Mouse (Mus musculus) limb, embryonic 12.5 days (tissue): ENCODE measurements around the gene Cask. TPM values are rescaled to one million over a fixed set of nuclear protein-coding genes. Genes with fewer than 3 reads are reported as not detected.
A peak's percentile ranks its signal among the peaks of the same experiment; 100 is the strongest.

ENCODE experiments used
- ATAC-seq: fragments of 200-750 bp; cut with Nextera tagmentation; 2 replicates; pipeline ENCODE4 v1.8.0; 2017; ENCODE audit warnings: low read depth, moderate TSS enrichment; ENCODE audit not compliant: insufficient number of reproducible peaks, insufficient read depth, low FRiP score, low TSS enrichment
- H3K27ac ChIP-seq: fragments of 300-500 bp; sonication (generic); 2 replicates; pipeline ENCODE4 v1.5.1; 2016; ENCODE audit warnings: mild to moderate bottlenecking, moderate library complexity
- H3K27me3 ChIP-seq: fragments of 300-500 bp; sonication (generic); 2 replicates; pipeline ENCODE4 v1.6.1; 2016; ENCODE audit warnings: mild to moderate bottlenecking, moderate library complexity
- H3K36me3 ChIP-seq: fragments of 300-500 bp; sonication (generic); 2 replicates; pipeline ENCODE4 v1.6.1; 2016; ENCODE audit warnings: mild to moderate bottlenecking, moderate library complexity
- H3K4me1 ChIP-seq: fragments of 300-500 bp; sonication (generic); replicated peaks from 2 replicates; pipeline ENCODE4 v1.6.1; 2016
- H3K4me2 ChIP-seq: fragments of 300-500 bp; sonication (generic); 2 replicates; pipeline ENCODE4 v1.6.1; 2016; ENCODE audit warnings: mild to moderate bottlenecking, moderate library complexity
- H3K4me3 ChIP-seq: fragments of 300-500 bp; sonication (generic); replicated peaks from 2 replicates; pipeline ENCODE4 v1.5.1; 2016; ENCODE audit warnings: mild to moderate bottlenecking
- H3K9ac ChIP-seq: fragments of 300-500 bp; sonication (generic); replicated peaks from 2 replicates; pipeline ENCODE4 v1.6.1; 2016; ENCODE audit warnings: mild to moderate bottlenecking, moderate library complexity
- H3K9me3 ChIP-seq: fragments of 300-500 bp; sonication (generic); 2 replicates; pipeline ENCODE4 v1.6.1; 2016; ENCODE audit warnings: mild to moderate bottlenecking, moderate library complexity
- WGBS: fragments of 180-500 bp; shearing (Covaris S2); methylation state at CpG from one replicate; pipeline ENCODE4 v1.1.7; 2016; 5-methylcytosine and 5-hydroxymethylcytosine counted together
- polyA plus RNA-seq: library from polyadenylated mRNA; unstranded; fragments of >200 nt; fragmentation: Nextera tagmentation; extraction: Ambion mirVana; gene quantifications from 2 replicates; pipeline ENCODE4 v1.2.1, GENCODE M21; 2016

Cask gene
- polyA plus RNA-seq, 1 experiment from 2014 or later = 14.1 TPM

DNA sequence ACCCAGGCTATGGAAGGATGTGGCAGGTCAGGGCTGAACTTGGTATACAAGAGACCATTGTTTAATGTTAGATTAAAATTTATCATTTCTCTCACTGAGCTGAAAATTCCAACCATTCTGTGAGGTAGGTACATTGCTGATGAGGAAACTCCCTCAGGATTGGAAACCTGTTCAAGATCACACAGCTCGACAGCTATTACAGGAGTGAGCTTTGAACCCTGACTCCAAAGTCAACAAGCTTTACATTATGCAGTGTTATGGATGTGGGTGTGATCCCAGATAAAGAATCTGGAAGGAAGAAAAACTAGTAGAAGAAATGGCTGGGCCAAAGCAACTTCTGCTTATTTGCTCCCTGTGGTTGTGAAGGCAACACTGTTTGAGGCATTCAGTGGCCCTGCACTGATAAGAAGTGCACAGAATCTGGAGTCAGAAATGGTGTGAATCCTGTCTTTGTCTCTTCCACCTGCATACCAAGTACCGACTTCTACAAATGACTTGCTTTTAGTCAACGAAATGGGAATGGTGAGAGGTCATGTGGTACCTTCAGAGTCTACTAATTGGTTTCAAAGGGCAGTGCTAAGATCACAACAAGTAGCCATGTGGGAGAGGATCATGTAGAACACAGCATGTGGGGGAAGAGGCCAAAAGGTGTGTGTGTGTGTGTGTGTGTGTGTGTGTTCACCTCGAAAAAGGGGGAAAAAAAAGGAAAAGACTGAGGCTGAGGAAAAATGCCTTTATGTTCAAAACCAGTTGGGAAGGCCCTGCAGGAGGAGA, 134.2 kb downstream of the Cask start:
- H3K4me3 ChIP-seq = no peak overlapping the region
- 75% methylated on average over 4 of the region's 4 CpGs for WGBS
- no peaks in the 10 kb centered on the region for H3K27me3 ChIP-seq
- H3K27ac ChIP-seq = no peak overlapping the region
- H3K4me2 ChIP-seq = no peak overlapping the region
- no peaks in the 10 kb centered on the region for H3K9me3 ChIP-seq
- H3K9ac ChIP-seq = no peak overlapping the region
- H3K4me1 ChIP-seq = no peaks in the 10 kb centered on the region
- ATAC-seq = no peak
- peaks cover 3% of the 10 kb centered on the region; the same call in 1 of the 2 replicates for H3K36me3 ChIP-seq

DNA sequence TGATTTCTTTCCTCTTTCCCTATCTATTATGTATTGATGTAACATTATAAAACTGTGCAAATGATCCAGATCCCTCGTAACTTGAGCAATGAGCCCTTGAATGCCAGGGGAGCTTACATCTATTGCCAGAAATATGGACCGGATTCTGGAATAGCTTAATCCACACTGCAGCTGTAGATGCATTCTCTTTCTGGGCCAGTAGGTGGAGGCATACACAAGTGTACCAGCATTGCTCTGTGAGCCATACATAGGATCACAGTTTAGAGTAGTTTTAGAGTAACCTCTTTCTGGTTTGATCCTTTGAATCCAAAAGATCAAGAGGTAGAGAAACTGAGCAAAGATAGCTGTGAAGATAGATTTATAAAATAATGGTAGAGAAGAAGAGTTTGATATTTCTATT, 141.0 kb downstream of the Cask start:
- Histone ChIP-seq H3K36me3 (peaks cover 3% of the 10 kb centered on the region; the same call in 1 of the 2 replicates), H3K27ac (no peak overlapping the region), H3K4me3 (no peak overlapping the region), H3K4me1 (no peaks in the 10 kb centered on the region), H3K9me3 (no peaks in the 10 kb centered on the region), H3K9ac (no peak overlapping the region), H3K4me2 (no peak overlapping the region), H3K27me3 (no peaks in the 10 kb centered on the region)
- no peak for ATAC-seq
- 45% methylated on average over 2 of the region's 2 CpGs for WGBS

DNA sequence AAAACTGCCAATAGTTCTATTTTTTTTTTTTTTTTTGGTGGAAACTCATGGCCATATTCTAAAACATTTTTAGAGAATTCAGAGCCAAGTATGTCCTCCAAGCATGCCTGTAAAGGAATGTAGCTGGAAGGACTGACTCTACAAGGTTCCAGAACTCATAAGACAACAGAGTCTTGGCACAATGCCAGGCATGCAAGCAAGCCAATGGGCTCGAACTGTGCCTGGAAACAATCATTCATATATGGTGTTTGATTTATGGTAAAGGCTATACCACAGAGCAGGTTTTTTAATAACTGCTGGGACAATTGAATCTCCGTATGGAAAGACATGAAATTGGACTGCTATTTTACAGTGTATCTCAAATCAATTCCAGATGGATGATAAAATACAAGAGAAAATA, 146.1 kb downstream of the Cask start:
- Histone ChIP-seq H3K27ac (no peak overlapping the region), H3K36me3 (no peaks in the 10 kb centered on the region), H3K4me2 (no peak overlapping the region), H3K4me3 (no peak overlapping the region), H3K4me1 (no peaks in the 10 kb centered on the region), H3K9me3 (no peaks in the 10 kb centered on the region), H3K27me3 (no peaks in the 10 kb centered on the region), H3K9ac (no peak overlapping the region)
- 25% methylated on average over 2 of the region's 2 CpGs for WGBS
- ATAC-seq = peak; percentile 73

DNA sequence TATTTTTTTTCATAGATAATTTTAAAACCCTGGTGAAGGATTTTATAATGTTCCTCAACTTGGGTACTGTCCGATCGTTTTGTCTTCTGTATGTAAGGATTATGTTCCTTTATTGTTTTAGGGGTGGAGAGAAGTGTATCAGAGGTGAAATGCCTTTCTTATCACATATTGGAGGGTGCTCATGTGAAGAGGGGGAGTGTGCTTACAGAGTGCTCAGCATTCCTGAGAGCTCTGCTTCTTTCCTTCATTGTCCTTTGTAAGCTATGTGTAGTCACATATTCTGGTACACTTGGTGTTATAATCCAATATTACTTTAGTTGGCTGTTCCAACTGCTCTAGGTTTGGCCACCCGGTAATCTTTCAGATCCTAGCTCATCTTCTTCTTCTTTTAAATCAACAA, 150.5 kb downstream of the Cask start:
- WGBS = 90% methylated on average over 3 of the region's 3 CpGs

DNA sequence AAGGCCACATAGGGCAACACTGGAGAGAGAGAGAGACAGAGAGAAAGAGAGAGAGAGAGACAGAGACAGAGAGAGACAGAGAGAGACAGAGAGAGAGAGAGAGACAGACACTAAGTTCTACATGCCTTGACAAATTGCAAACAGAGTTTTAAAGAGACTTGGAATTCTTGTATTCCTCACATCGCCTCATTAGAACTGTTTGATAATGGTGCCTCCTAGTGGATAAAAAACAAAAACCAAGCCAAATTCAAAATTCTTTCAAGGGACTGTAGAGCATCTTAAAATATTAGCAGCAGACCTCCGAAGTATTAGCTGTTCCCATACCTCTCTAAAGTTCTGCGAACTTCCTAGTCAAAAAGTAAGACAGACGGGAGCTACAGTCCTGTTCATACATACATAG, 159.3 kb downstream of the Cask start:
- Histone ChIP-seq H3K4me3 (no peak overlapping the region), H3K27ac (no peak overlapping the region), H3K36me3 (no peaks in the 10 kb centered on the region), H3K27me3 (no peaks in the 10 kb centered on the region), H3K9me3 (no peaks in the 10 kb centered on the region), H3K4me2 (no peak overlapping the region), H3K9ac (no peak overlapping the region), H3K4me1 (no peaks in the 10 kb centered on the region)
- 85% methylated on average over 4 of the region's 4 CpGs for WGBS
- no peak for ATAC-seq

More for the DNA sequence above, 150.5 kb downstream of the Cask start:
- Histone ChIP-seq H3K9me3 (no peaks in the 10 kb centered on the region), H3K9ac (no peak overlapping the region), H3K4me1 (no peaks in the 10 kb centered on the region), H3K4me3 (no peak overlapping the region), H3K4me2 (no peak overlapping the region), H3K36me3 (no peaks in the 10 kb centered on the region), H3K27ac (no peak overlapping the region), H3K27me3 (no peaks in the 10 kb centered on the region)
- no peak for ATAC-seq

DNA sequence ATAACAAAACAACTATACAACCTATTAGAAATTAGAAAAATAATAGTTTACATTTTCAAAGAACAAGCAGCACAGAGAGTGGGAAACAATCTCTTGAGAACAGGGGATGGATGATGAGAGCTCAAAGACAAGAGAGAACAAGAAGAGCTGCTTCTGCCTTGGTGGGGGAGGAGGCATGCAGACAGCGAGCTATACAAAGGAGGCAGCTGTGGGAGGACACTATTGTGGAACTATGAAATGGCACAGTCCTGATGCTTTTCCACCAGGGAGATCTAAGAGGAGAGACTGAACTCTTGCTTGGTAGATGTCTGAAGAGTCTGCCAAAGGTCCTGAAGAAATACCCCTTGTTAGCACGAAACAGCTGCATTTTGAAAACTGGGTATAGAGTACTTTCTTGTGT, 162.8 kb downstream of the Cask start:
- Histone ChIP-seq H3K4me1 (no peaks in the 10 kb centered on the region), H3K27ac (no peak overlapping the region), H3K4me2 (no peak overlapping the region), H3K27me3 (no peaks in the 10 kb centered on the region), H3K36me3 (no peaks in the 10 kb centered on the region), H3K9ac (no peak overlapping the region), H3K4me3 (no peak overlapping the region), H3K9me3 (no peaks in the 10 kb centered on the region)
- no peak for ATAC-seq
- WGBS = 89% methylated on average over 2 of the region's 2 CpGs

DNA sequence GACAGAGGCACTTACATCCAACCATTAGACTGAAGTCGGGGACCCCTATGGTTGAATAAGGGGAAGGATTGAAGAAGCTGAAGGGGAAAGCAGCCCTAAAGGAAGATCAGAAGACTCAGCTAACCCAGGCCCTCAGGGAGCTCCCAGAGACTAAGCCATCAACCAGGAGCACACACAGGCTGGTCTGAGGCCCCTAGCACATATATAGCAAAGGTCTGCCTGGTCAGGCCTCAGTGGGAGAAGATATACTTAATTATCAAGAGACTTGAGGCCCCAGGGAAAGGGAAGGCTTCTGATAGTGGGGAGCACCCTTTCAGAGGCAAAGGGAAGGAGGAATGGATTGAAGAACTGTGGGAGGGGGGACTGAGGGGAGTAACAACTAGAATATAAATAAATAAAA, 164.6 kb downstream of the Cask start:
- ATAC-seq = no peak
- Histone ChIP-seq H3K36me3 (no peaks in the 10 kb centered on the region), H3K9me3 (no peaks in the 10 kb centered on the region), H3K9ac (no peak overlapping the region), H3K4me3 (no peak overlapping the region), H3K4me2 (no peak overlapping the region), H3K27ac (no peak overlapping the region), H3K27me3 (no peaks in the 10 kb centered on the region), H3K4me1 (no peaks in the 10 kb centered on the region)
- WGBS = 84% methylated on average over 1 of the region's 1 CpGs

DNA sequence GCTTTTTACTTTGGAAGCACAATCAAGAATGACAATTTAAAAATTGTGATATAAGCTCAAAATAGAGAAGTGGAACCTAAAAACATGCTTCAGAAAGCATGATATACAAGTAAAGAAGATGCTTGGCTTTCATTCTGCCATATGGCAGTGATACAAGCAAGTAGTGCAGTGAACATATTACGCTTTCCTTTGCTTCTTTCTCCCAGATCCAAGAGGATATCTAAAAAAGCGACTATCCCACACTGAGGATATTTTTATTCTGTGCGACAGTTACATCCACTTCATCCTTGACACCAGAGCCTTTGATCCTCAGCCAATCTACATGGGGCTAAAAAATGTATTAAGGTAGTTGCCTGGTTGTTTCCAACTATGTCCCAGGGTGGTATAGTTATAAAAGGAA, 169.4 kb downstream of the Cask start:
- ATAC-seq = no peak
- 90% methylated on average over 3 of the region's 3 CpGs for WGBS
- H3K4me3 ChIP-seq = no peak overlapping the region
- no peaks in the 10 kb centered on the region for H3K9me3 ChIP-seq
- H3K9ac ChIP-seq = no peak overlapping the region
- H3K27me3 ChIP-seq = no peaks in the 10 kb centered on the region
- no peaks in the 10 kb centered on the region for H3K36me3 ChIP-seq
- no peaks in the 10 kb centered on the region for H3K4me1 ChIP-seq
- H3K4me2 ChIP-seq = no peak overlapping the region
- no peak overlapping the region for H3K27ac ChIP-seq

DNA sequence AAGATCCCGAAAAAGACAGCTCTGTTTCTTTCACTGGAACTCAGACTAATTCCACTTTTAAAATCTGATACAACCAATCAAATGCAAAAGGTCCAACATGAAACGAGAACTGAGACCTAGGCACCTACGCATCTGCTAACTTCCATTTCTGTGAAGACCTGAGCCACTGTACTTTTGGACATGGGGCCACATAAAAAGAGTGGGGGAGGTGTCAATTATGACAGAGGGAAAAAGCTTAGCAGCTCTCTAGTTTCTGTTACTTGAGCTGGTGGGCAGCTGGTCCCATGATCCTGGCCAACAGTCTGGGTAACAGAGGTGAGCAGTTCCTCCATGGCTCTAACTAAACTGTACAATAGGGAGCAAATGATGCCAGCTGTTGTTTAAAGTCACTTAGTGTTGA, 178.2 kb downstream of the Cask start:
- H3K27ac ChIP-seq = no peak overlapping the region
- H3K4me3 ChIP-seq = no peak overlapping the region
- no peaks in the 10 kb centered on the region for H3K4me1 ChIP-seq
- WGBS = 91% methylated on average over 3 of the region's 3 CpGs
- ATAC-seq = no peak
- no peaks in the 10 kb centered on the region for H3K36me3 ChIP-seq
- H3K9ac ChIP-seq = no peak overlapping the region
- no peak overlapping the region for H3K4me2 ChIP-seq
- H3K27me3 ChIP-seq = no peaks in the 10 kb centered on the region
- H3K9me3 ChIP-seq = no peaks in the 10 kb centered on the region

DNA sequence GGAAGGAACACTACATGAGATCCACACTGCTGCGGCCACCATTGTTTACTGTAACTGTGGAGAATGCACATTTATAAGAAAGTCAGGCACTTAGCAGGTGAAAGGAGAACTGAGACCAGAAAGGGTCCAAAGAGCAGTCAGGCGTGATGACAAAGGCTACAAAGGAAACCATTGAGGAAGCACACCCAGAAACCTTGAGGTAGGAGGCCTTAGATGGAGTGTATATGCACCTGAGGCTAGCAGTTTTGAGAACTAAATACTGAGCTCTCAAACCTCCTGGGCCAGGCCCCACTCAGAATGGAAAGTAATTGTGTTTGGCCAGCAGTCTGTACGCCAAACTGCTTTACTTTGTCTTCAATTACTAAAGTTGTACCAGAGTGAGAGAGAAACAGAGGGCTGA, 180.8 kb downstream of the Cask start:
- Histone ChIP-seq H3K27ac (no peak overlapping the region), H3K9ac (no peak overlapping the region), H3K4me2 (no peak overlapping the region), H3K27me3 (no peaks in the 10 kb centered on the region), H3K36me3 (no peaks in the 10 kb centered on the region), H3K9me3 (no peaks in the 10 kb centered on the region), H3K4me1 (no peaks in the 10 kb centered on the region), H3K4me3 (no peak overlapping the region)
- 79% methylated on average over 3 of the region's 3 CpGs for WGBS
- no peak for ATAC-seq

DNA sequence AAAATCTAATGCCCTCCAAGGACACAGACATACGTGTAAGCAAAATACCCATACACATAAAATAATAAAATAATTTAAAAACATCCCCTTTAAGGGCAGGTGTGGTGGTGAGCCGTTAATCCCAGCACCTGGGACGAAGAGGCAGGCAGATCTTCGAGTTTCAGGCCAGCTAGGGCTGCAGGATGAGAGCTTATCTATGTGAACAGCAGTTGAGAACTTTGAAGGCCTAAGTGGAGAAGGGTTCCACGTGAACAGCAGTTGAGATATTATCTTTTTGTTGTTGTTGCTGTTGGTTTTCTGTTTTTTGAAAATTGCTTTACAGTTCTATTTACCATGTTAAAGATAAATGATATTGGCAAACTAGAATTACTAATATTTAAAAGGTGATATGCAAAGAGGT, 182.3 kb downstream of the Cask start:
- WGBS = 80% methylated on average over 5 of the region's 5 CpGs
- Histone ChIP-seq H3K36me3 (no peaks in the 10 kb centered on the region), H3K27ac (no peak overlapping the region), H3K27me3 (no peaks in the 10 kb centered on the region), H3K4me2 (no peak overlapping the region), H3K4me1 (no peaks in the 10 kb centered on the region), H3K4me3 (no peak overlapping the region), H3K9me3 (no peaks in the 10 kb centered on the region), H3K9ac (no peak overlapping the region)
- no peak for ATAC-seq

DNA sequence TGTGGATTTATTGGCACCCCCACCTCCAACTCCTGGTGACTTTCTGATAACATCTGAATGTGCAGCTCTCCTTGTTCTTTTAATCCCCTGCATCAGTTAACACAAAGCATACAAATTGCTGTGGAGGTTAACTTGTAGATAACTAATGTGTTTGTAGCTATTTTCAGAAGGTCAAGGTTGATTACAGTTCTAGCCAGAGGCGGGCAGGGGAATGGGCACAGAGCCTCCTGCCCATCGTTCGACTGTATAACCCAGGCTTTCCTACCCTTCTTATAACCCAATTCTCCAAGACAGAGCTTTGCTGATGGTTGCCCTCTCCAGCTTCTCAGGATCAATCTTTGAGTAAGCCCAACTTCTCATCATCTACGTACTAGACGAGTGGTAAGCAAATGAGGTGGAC, 190.1 kb downstream of the Cask start, which contains the start of gene Gpr82:
TSS of gene Gpr82 (plus strand) at position 301 of the 400 bp plus-strand sequence.
- no peak within 1 kb of the TSS for H3K27ac ChIP-seq

More for the DNA sequence above, 190.1 kb downstream of the Cask start, which contains the start of gene Gpr82:
- no peaks in the 10 kb centered on the region for H3K9me3 ChIP-seq
- no peak within 1 kb of the TSS for H3K9ac ChIP-seq
- H3K4me1 ChIP-seq = no peaks in the 10 kb centered on the region
- H3K36me3 ChIP-seq = no peaks in the 10 kb centered on the region
- no peak for ATAC-seq
- no peak within 1 kb of the TSS for H3K4me3 ChIP-seq
- WGBS = 94% methylated on average over 5 of the region's 5 CpGs
- no peak within 1 kb of the TSS for H3K4me2 ChIP-seq
- H3K27me3 ChIP-seq = no peaks in the 10 kb centered on the region
